Mouse (Mus musculus) cerebellum, postnatal 36 days (tissue): ENCODE data around the gene Psmb8.

Experiments
- DNase-seq, 2 experiments: peaks; one replicate each; pipeline ENCODE4 v3.0.0; 2021 to 2022; ENCODE audit warnings: mixed read lengths in 2 of 2

Psmb8 gene

GRCm38 (mm10) chr17:34194723-34195122 is 2.8 kb upstream of the Psmb8 start:
- DNase-seq, result no peak

GRCm38 (mm10) chr17:34196491-34196890 is 1.0 kb upstream of the Psmb8 start:
- no peak for DNase-seq

GRCm38 (mm10) chr17:34197904-34198520 is 491 bp downstream of the Psmb8 start:
- no peak for DNase-seq

- no peak for DNase-seq
Measured at GRCm38 (mm10) chr17:34198521-34198912, 996 bp downstream of the Psmb8 start.

- no peak for DNase-seq
Measured at GRCm38 (mm10) chr17:34199050-34199619, 1.6 kb downstream of the Psmb8 start.

- DNase-seq, result no peak
Measured at GRCm38 (mm10) chr17:34200047-34200446, 2.5 kb downstream of the Psmb8 start.

- no peak for DNase-seq
Measured at GRCm38 (mm10) chr17:34200772-34201505, 3.4 kb downstream of the Psmb8 start.

- no peak for DNase-seq
Measured at GRCm38 (mm10) chr17:34201506-34202055, 4.1 kb downstream of the Psmb8 start.

GRCm38 (mm10) chr17:34202760-34203442 is 5.4 kb downstream of the Psmb8 start:
- no peak for DNase-seq

GRCm38 (mm10) chr17:34203444-34203843 is 5.9 kb downstream of the Psmb8 start, which contains the start of gene Tap2:
Tap2 (plus strand) TSS chr17:34203527.
- DNase-seq, result no peak

- peak; percentile 81 to 84 for DNase-seq
Measured at GRCm38 (mm10) chr17:34204303-34205010, 6.9 kb downstream of the Psmb8 start.

GRCm38 (mm10) chr17:34205021-34205745 is 7.7 kb downstream of the Psmb8 start:
- no peak for DNase-seq

GRCm38 (mm10) chr17:34205746-34206176 is 8.2 kb downstream of the Psmb8 start:
- no peak for DNase-seq

GRCm38 (mm10) chr17:34206731-34207130 is 9.2 kb downstream of the Psmb8 start:
- DNase-seq, result no peak

GRCm38 (mm10) chr17:34207456-34207855 is 9.9 kb downstream of the Psmb8 start:
- DNase-seq, result no peak

GRCm38 (mm10) chr17:34207866-34208265 is 10.3 kb downstream of the Psmb8 start:
- DNase-seq, result no peak

- DNase-seq, result no peak
Measured at GRCm38 (mm10) chr17:34208421-34208820, 10.9 kb downstream of the Psmb8 start.

GRCm38 (mm10) chr17:34209680-34210079 is 12.2 kb downstream of the Psmb8 start:
- DNase-seq, result no peak

GRCm38 (mm10) chr17:34210599-34210998 is 13.1 kb downstream of the Psmb8 start:
- no peak for DNase-seq

GRCm38 (mm10) chr17:34211746-34212365 is 14.3 kb downstream of the Psmb8 start:
- no peak for DNase-seq

GRCm38 (mm10) chr17:34213936-34214335 is 16.4 kb downstream of the Psmb8 start:
- DNase-seq, result no peak
